Mouse (Mus musculus) erythroblast, embryonic 14.5 days (primary cell): Measurements from ENCODE around the gene Shb. TPM values are rescaled to one million over a fixed set of nuclear protein-coding genes. Genes with fewer than 3 reads are reported as not detected.
"Not testable (repeated sequence)": the region's sequence is repeated elsewhere in the genome, so short reads cannot be mapped to it uniquely, and the experiment has no call there.

Experiments
- H3K27me3 ChIP-seq: 2 replicates; pipeline ENCODE4 v1.6.1; 2012; ENCODE audit warnings: inconsistent platforms; ENCODE audit not compliant: control insufficient read depth
- H3K36me3 ChIP-seq: 2 replicates; pipeline ENCODE4 v1.6.1; 2012; ENCODE audit warnings: mild to moderate bottlenecking, inconsistent platforms; ENCODE audit not compliant: control insufficient read depth
- H3K4me1 ChIP-seq: 2 replicates; pipeline ENCODE4 v1.6.1; 2012; ENCODE audit warnings: inconsistent platforms; ENCODE audit not compliant: control insufficient read depth
- H3K4me3 ChIP-seq: replicated peaks from 2 replicates; pipeline ENCODE3; 2012; ENCODE audit warnings: moderate library complexity, mild to moderate bottlenecking, inconsistent platforms
- H3K9me3 ChIP-seq: 2 replicates; pipeline ENCODE4 v1.6.1; 2012; ENCODE audit warnings: low read length, inconsistent platforms, mixed read lengths; ENCODE audit not compliant: control insufficient read depth
- GATA1 ChIP-seq: IDR thresholded peaks from 2 replicates; pipeline ENCODE4 v1.6.1; 2012; ENCODE audit warnings: low read length, inconsistent platforms, mixed read lengths
- TAL1 ChIP-seq: IDR thresholded peaks from 3 replicates; pipeline ENCODE4 v1.6.1; 2012; ENCODE audit warnings: low read length, inconsistent platforms, mixed read lengths
- polyA plus RNA-seq: library from polyadenylated mRNA; stranded (reverse); fragments of >175 nt; gene quantifications from 2 replicates; pipeline ENCODE4 v1.2.3, GENCODE M21; 2012

Gene Shb
- polyA plus RNA-seq, 1 experiment: 15.2 TPM

- Histone ChIP-seq H3K36me3 (peaks cover 58% of the 10 kb centered on the region), H3K4me3 (no peak overlapping the region), H3K4me1 (peaks cover 5% of the 10 kb centered on the region), H3K9me3 (no peaks in the 10 kb centered on the region), H3K27me3 (no peaks in the 10 kb centered on the region)
- TF ChIP-seq TAL1 (no peak), GATA1 (no peak)
Observed at GRCm38 (mm10) chr4:45392994-45393393, 139.3 kb downstream of the Shb start.

DNA sequence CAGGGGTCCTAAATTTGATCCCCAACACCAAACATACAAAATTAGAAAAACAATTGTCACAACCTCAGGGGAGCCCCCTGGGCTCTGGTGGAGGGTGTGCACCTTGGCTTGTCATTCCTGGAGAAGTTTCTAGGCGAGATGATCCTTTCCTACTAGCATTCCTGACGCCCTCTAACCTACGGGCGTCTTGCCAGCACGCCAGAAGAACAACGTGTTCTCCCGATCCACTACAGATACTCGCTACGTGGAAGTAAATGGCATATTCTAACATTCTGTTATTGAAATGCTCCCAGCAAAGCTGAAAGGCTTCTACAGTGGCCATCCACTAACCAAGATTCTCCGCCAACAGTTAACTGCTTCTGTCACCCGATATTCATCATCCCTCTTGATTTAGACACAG lies 139.7 kb downstream of the Shb start:
- H3K9me3 ChIP-seq: no peaks in the 10 kb centered on the region
- H3K4me1 ChIP-seq: peaks cover 5% of the 10 kb centered on the region
- H3K36me3 ChIP-seq: peaks cover 54% of the 10 kb centered on the region
- H3K4me3 ChIP-seq: no peak overlapping the region
- no peak for TF ChIP-seq GATA1
- no peak for TF ChIP-seq TAL1
- no peaks in the 10 kb centered on the region for H3K27me3 ChIP-seq

GRCm38 (mm10) chr4:45392099-45392498 lies 140.2 kb downstream of the Shb start:
- no peak overlapping the region for H3K4me3 ChIP-seq
- H3K36me3 ChIP-seq: peaks cover 50% of the 10 kb centered on the region
- H3K4me1 ChIP-seq: peaks cover 6% of the 10 kb centered on the region
- H3K9me3 ChIP-seq: no peaks in the 10 kb centered on the region
- TF ChIP-seq GATA1: no peak
- no peaks in the 10 kb centered on the region for H3K27me3 ChIP-seq

DNA sequence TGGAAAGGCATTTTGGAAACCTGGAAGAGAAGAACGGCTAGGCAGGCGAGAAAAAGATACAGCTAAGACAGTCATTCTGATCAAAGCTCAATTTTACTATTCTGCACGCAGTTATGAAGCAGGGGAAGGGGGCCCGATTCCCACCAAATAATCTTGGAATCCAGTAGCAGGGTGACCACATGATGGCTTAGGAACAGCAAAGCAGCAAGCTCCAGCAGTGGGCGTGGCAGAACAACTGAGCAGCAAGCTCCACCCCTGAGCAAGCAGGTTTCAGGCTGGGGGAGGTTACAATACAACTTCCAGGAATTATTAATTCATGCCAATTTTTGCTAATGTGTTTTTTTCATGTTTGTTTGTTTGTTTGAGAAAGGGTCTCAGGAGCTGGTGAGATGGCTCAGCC lies 145.0 kb downstream of the Shb start:
- not testable (repeated sequence) for H3K4me3 ChIP-seq, H3K27me3 ChIP-seq, H3K4me1 ChIP-seq, H3K36me3 ChIP-seq, H3K9me3 ChIP-seq

- not testable (repeated sequence) for H3K9me3 ChIP-seq, H3K27me3 ChIP-seq, H3K4me3 ChIP-seq, H3K4me1 ChIP-seq
- H3K36me3 ChIP-seq: peaks cover 13% of the 10 kb centered on the region
Observed at GRCm38 (mm10) chr4:45382133-45382532, 150.1 kb downstream of the Shb start.

DNA sequence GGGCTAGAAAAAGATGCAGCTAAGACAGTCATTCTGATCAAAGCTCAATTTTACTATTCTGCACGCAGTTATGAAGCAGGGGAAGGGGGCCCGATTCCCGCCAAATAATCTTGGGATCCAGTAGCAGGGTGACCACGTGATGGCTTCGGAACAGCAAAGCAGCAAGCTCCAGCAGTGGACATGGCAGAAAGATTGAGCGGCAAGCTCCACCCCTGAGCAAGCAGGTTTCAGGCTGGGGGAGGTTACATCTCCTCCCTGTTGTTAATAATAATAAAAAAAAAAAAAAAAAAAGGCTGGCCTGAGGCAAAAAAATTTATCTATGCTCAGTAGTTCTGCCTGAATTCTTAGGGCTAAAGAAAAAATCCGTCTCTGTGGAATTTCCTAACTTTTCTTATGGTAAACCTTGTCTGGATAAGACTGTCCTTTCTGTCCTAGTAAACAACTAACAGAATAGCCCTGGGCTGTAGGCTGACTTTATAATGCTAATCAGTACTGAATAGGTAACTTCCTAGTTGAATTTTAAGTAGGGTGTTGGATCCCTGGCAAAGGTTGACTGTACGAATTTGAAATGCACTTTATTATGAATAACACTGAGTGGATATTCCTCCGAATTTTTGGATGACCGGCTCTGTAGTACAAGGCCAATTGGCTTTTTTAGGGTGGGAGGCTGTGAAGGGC lies 151.2 kb downstream of the Shb start:
- H3K36me3 ChIP-seq: peaks cover 23% of the 10 kb centered on the region
- H3K4me3 ChIP-seq, H3K27me3 ChIP-seq, H3K4me1 ChIP-seq, H3K9me3 ChIP-seq: not testable (repeated sequence)

DNA sequence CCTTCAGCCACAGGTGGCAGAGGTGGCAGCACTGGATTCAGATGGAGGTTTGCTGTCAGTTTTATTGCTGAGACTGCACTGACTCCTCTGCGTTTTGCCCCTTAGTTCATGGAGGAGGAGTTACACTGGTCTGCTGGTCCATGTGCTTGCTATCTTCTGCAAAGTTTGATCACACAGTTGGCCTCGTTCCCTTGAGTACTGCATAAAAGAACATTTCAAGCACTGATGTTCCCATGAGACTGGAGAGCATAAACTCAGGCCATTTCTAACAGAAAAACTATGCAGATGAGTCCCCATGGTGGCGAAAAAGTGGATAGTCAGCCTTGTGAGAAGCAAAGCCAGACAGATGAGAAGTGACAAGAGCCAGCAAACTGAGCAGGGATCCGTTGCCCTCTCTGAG lies 155.7 kb downstream of the Shb start:
- Histone ChIP-seq H3K4me3 (no peak overlapping the region), H3K36me3 (peaks cover 66% of the 10 kb centered on the region), H3K9me3 (no peaks in the 10 kb centered on the region), H3K4me1 (no peaks in the 10 kb centered on the region), H3K27me3 (no peaks in the 10 kb centered on the region)
- TF ChIP-seq TAL1 (no peak), GATA1 (no peak)

DNA sequence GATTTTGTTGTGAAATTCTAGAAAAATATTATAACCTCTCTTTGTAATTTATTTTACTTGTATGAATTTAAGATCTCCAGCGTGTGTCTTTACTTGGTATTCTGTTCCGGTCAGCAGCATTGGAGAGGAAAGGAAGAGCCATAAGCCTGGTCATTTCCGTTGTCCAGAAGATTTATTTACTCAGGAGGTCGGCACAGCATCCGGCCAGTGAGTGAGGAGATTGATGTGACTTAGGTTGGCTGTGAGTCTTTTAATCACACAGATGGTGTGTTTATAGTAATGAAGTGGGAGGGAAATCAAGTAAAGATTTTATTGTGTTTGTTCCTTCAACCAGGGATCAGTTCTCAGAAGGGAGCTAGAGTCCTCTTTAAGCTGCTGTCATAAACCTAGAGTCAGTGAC lies 157.4 kb downstream of the Shb start:
- TF ChIP-seq GATA1 (no peak), TAL1 (no peak)
- no peaks in the 10 kb centered on the region for H3K9me3 ChIP-seq
- no peaks in the 10 kb centered on the region for H3K27me3 ChIP-seq
- H3K4me3 ChIP-seq: no peak overlapping the region
- H3K4me1 ChIP-seq: no peaks in the 10 kb centered on the region
- peaks cover 78% of the 10 kb centered on the region for H3K36me3 ChIP-seq

Other genes with a start within 250 kb of the Shb start
- gene Trmt10b, start 235.3 kb downstream of the Shb start, polyA plus RNA-seq: 0.08 and 0.09 TPM in 2 replicates
- 4.0 and 4.6 TPM in 2 replicates for gene Dcaf10, start 190.4 kb downstream of the Shb start, polyA plus RNA-seq
- gene Exosc3, start 189.7 kb downstream of the Shb start, polyA plus RNA-seq: 3.3 and 5.2 TPM in 2 replicates
- gene Slc25a51, start 123.7 kb downstream of the Shb start, polyA plus RNA-seq: 16.8 and 17.7 TPM in 2 replicates